Mouse (Mus musculus) brain, embryonic 18.5 days (tissue): ENCODE data around the gene Sclt1.

Experiments
- DNase-seq: peaks from one replicate; pipeline ENCODE4 v3.0.0-alpha.2; 2012; ENCODE audit warnings: low read depth, low spot score

Gene Sclt1

GRCm38 (mm10) chr3:41586917-41587316 is 155.4 kb downstream of the Sclt1 start:
- no peak for DNase-seq

GRCm38 (mm10) chr3:41586330-41586729 is 156.0 kb downstream of the Sclt1 start:
- no peak for DNase-seq

GRCm38 (mm10) chr3:41585548-41585947 is 156.8 kb downstream of the Sclt1 start:
- no peak for DNase-seq

- no peak for DNase-seq
These were observed 158.7 kb downstream of the Sclt1 start for GRCm38 (mm10) chr3:41583621-41584020.

- no peak for DNase-seq
These were observed 159.2 kb downstream of the Sclt1 start for GRCm38 (mm10) chr3:41583092-41583491.

GRCm38 (mm10) chr3:41582256-41582655 is 160.1 kb downstream of the Sclt1 start:
- DNase-seq, result no peak

GRCm38 (mm10) chr3:41581436-41581835 is 160.9 kb downstream of the Sclt1 start:
- no peak for DNase-seq

GRCm38 (mm10) chr3:41580401-41581323 is 161.7 kb downstream of the Sclt1 start:
- no peak for DNase-seq

- no peak for DNase-seq
These were observed 162.4 kb downstream of the Sclt1 start for GRCm38 (mm10) chr3:41579873-41580272.

- DNase-seq, result no peak
These were observed 165.1 kb downstream of the Sclt1 start for GRCm38 (mm10) chr3:41577240-41577639.
